Mouse (Mus musculus) cortical plate, adult 2 months (tissue): ENCODE data around the gene Phc2.

Experiments
- CTCF ChIP-seq: fragments of 200-500 bp; IDR thresholded peaks from 2 replicates; pipeline ENCODE4 v1.5.1; 2011; ENCODE audit warnings: mild to moderate bottlenecking, control low read depth, low read length; ENCODE audit not compliant: insufficient read depth; ENCODE audit errors: extremely low read depth
- POLR2A ChIP-seq: fragments of 200-500 bp; IDR thresholded peaks from 2 replicates; pipeline ENCODE4 v1.6.1; 2011; ENCODE audit warnings: mild to moderate bottlenecking, low read length, control low read depth; ENCODE audit not compliant: insufficient read depth; ENCODE audit errors: extremely low read depth

GRCm38 (mm10) chr4:128691195-128691594 lies 36.7 kb downstream of the Phc2 start:
- TF ChIP-seq POLR2A (no peak), CTCF (no peak)
